Mouse (Mus musculus) frontal cortex, postnatal 36 days (tissue): ENCODE measurements around the gene Sec22c.

Experiments used
- DNase-seq, 2 experiments: peaks; one replicate each; pipeline ENCODE4 v3.0.0; 2022; ENCODE audit warnings: low spot score in 2 of 2

Sec22c gene

DNA sequence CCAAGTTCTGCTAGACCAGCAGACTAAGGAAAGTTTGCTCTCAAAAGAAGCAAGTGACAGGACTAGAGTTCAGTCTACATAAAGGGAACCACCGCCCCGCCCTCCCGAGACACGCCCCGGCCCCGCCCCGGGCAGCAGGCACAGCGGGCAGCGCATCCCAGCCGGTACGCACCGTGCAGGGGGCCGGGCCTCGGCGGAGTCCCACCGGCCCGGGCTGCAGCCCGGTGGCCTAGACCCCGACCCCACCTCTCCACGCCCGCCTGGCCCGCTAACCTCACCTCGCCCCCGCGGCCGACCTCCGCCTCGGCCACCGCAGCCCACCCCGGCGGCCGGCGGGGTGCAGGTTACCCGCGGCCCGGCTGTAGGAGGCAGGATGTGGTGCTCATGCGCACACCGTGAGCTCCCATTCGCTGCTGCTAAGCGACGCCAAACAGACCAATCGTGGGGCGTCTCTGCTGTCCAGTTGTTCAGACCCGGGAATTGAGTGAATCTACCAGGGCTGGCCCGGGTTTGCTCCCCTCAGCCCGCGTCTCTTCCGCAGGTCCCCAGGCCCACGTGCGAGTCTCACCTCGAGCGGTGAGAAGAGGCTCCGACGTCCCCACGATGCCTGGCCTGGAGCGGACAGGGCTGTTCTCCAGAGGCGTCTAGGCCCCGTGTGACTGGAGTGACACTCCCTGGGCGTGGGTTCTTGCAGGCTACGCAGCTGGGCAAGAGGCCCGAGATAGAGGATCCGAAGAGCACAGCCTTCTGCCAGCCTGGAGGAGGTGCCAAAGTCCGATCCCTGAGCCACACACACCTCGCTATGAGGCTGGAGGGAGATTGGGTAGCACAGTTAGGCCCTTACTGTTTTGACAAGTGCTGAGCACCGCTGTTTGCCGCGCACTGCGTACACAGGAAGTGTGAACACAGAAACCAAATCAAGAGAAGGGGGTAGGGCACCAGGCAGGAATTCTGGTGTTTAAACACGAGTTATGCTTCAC lies at the start of gene Sec22c:
Gene Sec22c, minus strand, starts transcription at position 845 of the 980 bp plus-strand sequence.
- peak; percentile 86 to 90 for DNase-seq

DNA sequence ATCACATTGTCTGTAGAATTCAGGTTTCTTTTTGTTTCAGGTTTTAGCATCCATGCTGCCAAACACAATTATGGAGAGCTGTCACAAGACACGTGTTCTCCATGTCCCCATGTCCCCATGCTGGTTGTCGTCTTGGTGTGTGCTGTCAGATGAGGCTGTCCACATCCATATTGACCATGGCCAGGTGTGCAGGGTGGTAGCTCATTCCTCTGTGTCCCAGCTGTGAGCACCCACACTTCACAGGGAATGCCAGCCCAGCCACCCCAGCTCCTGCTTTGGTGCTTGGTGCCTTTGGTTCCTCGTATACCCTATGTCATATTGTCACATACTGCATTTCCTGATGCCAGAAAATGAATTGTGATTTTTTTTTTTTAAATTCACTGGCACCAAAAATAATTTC lies 49.3 kb upstream of the Sec22c start:
- no peak for DNase-seq

DNA sequence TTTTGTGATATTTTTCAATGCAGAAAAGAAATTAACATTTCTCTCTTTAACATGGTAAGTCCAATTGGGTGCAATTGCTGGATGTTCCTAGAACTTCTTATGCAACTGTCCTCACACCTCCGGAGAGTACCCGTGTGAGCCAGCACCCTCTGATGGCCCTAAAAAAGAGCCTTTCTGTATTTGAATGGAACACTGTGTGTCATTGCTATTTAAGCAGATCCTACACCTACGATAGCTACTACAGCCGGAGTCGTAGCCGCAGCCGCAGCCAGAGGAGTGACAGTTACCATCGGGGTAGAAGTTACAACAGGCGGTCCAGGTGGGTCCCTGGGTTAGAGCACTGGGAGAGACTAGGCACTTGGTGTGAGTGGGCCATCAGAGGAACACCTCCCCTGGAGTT lies 47.5 kb upstream of the Sec22c start:
- no peak for DNase-seq

DNA sequence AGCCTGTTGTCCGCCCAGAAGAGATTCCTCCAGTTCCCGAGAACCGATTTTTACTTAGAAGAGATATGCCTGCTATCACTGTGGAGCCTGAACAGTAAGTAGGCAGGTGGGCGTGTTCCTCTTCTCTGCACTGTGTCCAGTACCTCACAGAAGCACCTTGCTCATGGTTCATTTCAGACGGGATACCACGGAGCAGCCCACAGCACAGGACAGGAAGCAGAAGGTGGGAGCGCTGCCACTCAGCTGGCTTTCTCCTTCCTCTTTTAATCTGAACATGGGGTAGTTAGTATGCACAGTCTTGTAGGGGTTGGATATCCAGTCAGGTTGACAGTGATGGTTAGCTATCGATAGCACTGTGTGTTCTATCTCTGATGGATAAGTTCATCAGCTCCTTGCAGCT lies 38.8 kb upstream of the Sec22c start:
- DNase-seq = no peak

DNA sequence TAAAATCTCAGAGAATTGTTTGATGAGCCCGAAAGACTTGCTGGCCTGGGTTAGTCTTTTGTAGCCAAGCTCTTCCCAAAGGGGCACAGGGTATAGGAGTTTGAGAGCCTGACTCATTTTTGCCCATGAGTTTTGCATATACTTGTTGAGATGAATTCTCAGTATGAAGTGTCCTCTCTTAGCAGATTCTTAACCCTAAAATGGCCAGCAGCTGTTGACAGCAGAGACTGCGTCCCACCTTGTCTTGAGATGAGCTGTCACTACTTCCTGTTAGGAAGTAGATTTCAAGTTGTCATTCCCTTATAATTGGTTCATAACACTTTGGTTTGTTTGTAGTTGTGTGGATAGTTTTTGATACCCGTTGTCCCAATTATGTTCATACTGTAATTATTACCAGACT lies 35.9 kb upstream of the Sec22c start:
- no peak for DNase-seq

DNA sequence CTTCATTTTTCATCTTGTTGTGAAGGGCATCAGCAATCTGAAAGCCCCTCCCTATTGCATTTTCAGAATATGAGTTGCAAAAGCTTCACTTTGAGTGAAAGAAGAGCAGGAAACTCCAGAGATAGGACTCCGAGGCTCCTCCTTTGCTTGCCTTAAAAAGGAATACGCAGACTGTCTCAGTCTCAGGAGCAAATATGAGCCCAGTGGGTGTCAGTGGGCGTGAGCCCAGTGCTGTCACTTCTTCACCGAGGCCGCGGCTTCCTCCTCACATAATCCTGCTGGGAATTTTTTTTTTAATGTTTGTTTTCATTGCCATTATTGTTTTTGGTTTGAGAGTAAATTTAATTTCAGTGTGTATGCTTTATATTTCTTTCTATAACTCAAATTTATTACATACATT lies 35.2 kb upstream of the Sec22c start:
- DNase-seq = no peak

DNA sequence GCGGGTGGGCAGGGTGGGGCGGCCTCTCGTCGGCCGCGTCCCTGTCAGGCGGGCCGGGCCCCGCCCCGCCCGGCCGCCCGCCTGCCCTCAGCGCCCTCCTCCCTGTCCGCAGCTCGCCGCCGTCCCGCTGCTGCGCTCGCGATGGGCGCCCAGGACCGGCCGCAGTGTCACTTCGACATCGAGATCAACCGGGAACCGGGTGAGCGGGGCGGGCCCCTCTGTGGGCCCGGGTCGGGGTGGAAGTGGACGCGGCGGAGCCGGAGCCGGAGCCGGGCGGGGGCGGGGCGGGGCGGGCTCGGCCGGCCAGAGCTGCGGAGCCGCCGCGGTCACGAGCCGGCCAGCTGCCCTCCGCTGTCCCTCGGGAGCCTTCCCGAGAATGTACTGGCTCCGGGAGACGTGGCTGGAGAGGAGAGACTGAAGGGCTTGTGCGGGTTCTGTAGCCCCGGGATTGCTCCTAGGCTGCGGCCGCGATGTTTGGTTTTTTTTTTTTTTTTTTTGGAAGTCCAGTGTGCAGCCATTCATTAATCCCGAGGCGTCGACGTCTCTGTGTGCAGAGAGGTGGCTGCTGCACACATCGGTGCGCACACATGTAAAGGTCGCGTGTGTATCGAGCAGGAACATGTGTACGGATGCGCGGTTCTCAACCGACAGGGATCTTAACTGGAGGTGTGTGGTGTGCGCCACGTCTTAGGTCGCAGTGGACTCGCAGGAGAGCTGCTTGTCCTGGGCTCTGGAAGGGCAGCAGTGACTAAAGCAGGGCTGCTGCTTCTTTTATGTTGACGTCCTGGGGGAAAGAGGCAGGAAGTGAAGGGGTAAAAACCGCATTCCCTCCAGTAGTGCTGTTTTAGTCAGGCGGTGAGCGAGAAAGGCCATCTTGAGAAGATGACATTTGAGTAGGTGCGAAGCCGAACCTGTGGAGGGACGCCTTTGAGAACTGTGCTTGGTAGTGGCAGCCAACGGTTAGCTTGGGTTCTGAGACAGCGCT lies 14.3 kb upstream of the Sec22c start:
- peak in 1 of 2 experiments; percentile 21 for DNase-seq

DNA sequence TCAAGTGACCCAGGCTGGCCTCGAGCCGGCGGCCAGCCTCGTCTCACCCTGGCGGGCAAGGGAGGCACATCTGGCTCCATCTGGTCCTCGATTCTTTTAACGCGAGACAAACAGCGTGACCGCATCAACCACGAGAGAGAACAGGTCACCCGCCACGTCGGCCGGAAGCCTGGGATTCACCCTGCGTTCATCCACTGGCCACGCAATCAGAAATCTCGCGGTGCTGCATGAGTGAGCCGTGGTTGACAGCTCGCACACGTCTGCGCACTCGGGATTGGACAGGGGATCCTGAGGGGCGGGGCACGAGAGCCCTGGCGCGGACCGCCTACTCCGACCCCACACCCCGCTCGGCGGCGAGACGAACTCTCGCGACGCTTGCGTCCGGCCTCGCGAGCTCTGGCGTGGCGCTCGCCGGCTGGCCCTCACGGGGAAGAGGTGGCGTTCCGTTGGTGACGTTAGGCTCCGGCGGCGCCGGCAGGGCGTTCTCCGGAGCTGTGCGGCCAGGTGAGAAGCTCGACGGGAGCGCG lies 13.6 kb upstream of the Sec22c start, which contains the start of gene Nktr:
Gene Nktr, plus strand, starts transcription at position 378 of the 527 bp plus-strand sequence.
- peak; percentile 95 to 98 for DNase-seq

DNA sequence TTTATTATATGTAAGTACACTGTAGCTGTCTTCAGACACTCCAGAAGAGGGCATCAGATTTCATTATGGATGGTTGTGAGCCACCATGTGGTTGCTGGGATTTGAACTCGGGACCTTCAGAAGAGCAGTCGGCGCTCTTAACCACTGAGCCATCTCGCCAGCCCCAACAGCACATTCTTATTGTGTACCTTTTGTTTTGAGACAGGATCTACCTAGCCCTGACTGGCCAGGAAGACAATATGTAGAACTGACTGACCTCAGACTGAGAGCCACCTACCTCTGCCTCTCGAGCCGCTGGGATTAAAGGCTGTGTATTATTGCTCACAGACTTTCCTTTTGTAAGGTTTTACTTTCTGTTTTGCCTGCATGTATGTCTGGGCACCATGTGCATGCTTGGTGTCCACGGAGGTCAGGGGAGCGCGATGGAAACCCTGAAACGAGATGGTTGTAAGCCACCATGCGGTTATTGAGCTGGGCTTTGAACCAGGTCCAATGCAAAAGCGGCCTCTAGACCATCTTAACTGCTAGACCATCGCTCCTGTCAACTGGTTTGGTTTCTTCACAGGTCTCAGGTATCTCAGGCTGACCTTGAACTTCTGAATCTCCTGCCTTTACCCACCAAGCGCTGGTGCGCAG lies 12.9 kb upstream of the Sec22c start:
- no peak for DNase-seq

DNA sequence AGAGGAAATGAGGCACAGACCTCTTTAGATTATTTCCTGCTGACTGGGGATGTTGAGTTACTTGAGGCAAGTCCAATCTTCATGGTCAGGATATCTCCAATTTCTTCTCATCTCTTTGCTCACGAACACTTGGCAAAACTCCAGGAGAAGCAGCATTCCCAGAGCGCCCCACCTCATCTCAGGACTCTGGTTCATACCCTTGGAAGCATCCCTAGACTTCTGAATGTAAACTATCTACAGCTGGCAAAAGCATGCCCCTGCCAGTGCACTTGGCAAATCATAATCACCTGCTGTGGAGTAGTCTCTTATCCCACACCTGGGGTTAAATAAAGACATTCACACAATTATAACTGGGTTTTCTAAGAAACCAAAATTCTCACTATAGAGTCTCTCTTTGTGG lies 11.8 kb upstream of the Sec22c start:
- no peak for DNase-seq

DNA sequence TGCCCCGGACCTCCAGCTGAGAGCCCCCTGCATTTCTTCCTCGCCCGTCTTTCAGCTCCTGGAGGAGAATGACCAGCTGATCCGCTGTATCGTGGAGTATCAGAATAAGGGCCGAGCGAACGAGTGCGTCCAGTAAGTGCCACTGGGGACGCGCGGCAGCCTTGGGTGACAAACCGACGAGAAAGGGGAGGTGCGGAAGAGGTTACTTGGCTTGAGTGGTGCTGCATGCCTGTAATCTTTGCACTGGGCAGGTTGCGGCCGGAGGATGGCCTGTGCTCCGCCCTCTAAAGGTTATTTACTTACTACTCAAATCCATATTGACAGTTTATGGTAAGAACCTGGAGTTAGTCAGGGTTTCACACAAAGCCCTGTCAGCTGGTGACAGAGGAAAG lies 5.3 kb upstream of the Sec22c start:
- DNase-seq = no peak

DNA sequence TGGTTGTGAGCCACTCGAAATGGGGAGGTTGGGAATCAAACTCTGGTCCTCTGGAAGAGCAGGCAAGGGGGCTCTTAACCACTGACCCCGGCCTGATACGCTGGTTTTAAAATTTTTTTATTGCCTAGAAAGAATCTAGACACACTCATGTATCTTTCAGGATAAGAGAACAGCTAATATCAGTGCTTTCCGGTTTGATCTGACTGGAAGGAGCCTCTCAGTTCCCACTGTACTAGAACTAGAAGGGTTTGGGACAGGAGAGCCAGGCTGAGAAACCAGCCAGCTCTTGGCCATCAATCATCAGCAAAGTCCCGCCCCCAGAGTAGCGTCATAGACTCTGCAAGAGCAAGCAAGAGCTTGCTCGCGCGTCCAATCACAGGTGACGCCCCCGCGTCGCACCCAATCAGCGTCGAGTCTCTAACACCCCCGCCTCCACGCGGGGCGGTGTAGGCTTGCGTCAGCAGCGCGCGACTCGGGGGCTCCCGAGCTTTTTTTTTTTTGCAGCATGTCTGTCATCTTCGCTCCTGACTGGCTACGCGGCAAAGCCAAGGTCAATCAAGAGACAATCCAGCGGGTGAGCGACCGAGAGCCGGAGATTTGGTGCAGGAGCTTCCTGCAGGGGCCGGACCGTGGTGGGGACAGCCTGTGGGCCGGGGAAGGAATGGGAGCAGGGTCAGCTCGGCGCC lies 4.8 kb upstream of the Sec22c start, which contains the start of gene Ss18l2:
Gene Ss18l2, plus strand, starts transcription at position 432 of the 686 bp plus-strand sequence.
- peak; percentile 93 to 98 for DNase-seq

DNA sequence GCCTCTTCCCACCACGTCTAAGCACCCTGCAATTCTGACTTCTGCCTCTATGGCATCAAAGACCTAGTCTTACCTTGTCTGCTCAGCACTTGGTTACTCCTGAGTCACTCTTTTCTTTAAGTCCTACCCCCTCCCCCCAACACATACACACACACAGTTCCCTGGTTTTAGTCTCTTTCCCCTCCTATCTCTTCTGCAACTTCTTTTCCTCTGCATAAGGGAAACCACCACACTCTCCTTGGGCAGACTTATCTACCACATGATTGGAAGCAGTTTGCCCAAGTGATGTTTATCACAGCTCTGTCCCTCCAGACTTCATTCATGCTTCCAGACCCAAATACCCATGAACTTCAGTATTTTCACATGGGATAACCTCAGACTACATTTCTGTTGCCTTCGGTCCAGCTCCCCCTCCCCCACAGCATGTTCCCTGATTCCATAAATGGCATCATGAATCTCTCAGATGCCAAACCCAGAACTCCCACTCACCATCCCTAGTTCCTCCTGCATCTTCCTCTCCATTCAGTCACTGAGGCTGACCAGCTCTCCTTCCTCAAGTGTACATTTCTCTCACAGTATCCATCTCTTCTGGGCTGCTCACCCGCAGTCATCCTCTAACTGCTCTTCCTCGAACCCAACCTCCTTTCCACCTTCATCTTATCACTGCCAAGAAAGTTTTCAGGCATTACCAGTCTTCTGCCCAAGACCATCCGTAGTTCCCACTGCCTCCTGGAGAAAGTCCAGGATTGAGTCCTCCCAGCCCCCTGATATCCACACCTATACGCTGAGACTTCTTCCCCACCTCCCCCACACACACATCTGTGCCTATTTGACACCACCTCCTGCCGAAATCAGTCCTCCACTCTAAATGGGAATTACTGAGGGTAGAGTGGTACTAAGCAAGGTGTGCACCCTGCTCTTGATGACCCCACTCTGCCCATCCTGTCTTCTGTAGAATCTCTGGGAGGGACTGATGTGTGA lies 3.5 kb upstream of the Sec22c start:
- DNase-seq = no peak

DNA sequence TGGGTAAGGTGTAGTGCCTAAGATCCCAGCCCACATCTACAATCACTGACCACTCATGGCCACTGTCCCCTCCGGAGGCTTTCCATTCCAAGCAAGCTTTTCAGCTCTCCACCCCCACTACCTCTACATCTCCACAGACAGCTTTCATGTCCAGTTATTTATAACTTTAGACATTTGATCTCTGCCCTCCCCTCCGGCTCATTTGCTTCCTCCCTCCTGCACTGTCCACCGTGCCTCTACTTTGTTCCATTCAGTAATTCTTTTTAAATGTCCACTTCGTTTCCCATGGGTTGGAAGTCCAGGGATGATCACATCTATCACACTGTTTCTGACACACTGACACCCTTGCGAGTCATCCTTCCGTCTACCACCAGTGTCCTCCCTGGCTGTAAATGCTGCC lies 2.5 kb upstream of the Sec22c start:
- DNase-seq = no peak

DNA sequence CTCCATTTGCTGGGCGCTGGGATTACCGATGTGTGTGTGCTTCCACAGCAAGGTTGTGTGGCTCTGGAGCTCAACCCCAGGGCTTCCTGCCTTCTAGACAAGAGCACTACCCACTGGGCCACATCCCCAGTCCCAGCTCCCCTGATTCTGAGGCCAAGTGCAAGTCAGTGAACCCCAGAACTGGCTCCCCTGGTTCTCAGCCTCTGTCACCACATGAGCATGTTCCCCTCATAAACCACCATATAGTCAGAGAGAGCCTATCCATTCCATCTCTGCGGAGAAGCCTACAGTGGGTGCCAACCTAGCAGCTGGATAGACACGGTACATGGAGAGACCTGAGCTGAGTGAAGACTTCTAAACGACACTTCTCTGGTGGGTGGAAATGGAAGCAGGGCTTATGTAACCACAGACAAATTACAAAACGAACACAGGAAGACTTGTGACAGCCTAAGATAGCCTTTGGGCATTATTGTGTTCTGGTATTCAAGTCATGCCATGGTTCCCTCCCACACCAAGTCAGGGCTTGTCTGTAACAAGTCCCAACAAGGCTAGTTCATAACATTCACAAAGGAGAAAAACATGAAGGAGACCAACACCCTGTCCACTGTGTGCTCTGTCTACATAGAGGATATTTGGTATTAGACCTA lies 862 bp upstream of the Sec22c start:
- no peak for DNase-seq

DNA sequence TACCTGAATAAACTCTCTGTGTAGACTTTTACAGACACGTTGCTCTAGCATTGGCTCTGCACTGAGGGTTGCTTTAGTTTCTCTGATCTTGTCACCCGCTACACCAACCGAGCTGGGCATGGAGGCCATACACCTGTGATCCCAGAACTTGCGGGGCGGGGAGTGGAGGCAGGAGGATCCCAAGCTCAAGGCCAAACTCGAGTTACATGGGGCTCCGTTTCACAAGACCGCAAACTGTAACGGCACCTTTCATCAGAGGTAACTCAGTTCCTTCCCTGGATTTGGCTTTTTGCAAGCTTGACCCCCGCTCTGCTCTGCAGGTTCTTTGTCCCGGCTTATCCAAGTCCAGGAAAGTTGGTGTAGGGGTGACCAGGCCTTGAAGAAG lies 1.0 kb downstream of the Sec22c start:
- no peak for DNase-seq

DNA sequence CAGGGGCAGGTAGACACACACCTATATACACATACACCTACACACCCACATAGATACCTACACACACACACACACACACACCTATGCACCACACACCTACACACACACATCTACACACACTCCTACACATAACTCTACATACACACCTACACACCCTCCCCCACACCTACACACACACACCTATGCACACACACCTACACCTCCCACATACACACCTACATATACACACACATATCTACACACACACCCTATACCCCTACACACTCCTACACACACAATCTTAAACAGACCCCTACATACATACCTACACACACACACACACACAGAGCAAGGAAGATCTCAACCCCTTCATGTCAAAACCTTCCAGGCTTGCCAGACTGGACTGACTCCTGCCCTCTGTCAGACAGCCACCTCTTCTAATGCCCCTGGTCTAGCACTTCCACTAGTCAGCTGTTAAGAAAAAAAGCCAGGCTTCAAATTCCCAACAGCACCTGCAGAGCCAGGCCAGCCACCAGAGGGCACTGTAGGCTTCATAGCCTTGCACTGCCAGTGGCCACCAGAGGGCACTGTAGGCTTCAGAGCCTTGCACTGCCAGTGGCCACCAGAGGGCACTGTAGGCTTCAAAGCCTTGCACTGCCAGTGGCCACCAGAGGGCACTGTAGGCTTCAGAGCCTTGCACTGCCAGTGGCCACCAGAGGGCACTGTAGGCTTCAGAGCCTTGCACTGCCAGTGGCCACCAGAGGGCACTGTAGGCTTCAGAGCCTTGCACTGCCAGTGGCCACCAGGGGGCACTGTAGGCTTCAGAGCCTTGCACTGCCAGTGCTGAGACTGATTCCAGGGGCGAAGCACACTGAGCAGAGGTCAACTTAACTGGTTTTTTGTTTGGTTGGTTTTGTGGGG lies 7.9 kb downstream of the Sec22c start:
- DNase-seq = peak in 1 of 2 experiments; percentile 67

DNA sequence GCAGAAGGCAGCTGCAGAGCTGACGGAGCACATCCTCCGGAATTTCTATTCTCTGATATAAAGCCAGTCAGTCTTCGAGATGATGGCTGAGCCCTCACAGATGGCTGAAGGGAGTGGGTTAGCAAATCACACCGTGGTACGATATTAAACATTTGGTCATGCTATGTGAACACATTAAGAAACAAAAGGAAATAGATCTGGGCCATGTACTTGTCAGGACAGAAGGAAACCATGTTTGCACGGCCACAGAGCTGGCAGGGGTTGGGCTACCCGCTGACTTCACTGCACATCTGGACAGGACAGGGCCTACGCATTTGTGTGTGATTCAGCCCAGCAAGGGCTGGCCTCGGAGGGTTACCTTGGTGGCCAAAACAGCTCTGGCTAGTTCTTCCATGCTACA lies 8.7 kb downstream of the Sec22c start:
- DNase-seq = no peak
